Mouse (Mus musculus): ENCODE data around the gene Gm45808.
"Not testable (repeated sequence)": the region's sequence is repeated elsewhere in the genome, so short reads cannot be mapped to it uniquely, and the experiment has no call there.

DNA sequence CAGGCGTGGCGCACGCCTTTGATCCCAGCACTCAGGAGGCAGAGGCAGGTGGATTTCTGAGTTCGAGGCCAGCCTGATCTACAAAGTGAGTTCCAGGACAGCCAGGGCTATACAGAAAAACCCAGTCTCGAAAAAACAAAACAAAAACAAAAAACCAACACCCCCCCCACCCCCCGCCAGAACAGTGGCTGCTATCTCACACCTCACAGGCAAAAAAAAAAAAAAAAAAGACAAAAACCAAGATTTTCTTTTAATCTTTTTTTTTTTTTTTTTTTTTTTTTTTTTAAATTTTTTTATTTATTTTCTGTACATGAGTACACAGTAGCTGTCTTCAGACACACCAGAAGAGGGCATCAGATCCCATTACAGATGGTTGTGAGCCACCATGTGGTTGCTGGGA is 40.6 kb upstream of the Gm45808 start:
- TF ChIP-seq CTCF (IDR thresholded peaks at IDR 0.05; ENCODE audit: low read depth); EP300 (optimal IDR thresholded peaks at IDR 0.05): not testable (repeated sequence)

All from stomach, postnatal 0 days (tissue).